Mouse (Mus musculus): ENCODE data around the gene Cobl.

Cobl gene

GRCm38 (mm10) chr11:12315670-12316069 is 149.1 kb downstream of the Cobl start:
- DNase-seq (ENCODE audit: low read depth in 1 of 2, low spot score in 2 of 2), result no peak

GRCm38 (mm10) chr11:12314278-12315043 is 150.3 kb downstream of the Cobl start:
- DNase-seq (ENCODE audit: low read depth in 1 of 2, low spot score in 2 of 2), result no peak

- DNase-seq (ENCODE audit: low read depth in 1 of 2, low spot score in 2 of 2), result no peak
Observed at GRCm38 (mm10) chr11:12311419-12311818, 153.3 kb downstream of the Cobl start.

DNA sequence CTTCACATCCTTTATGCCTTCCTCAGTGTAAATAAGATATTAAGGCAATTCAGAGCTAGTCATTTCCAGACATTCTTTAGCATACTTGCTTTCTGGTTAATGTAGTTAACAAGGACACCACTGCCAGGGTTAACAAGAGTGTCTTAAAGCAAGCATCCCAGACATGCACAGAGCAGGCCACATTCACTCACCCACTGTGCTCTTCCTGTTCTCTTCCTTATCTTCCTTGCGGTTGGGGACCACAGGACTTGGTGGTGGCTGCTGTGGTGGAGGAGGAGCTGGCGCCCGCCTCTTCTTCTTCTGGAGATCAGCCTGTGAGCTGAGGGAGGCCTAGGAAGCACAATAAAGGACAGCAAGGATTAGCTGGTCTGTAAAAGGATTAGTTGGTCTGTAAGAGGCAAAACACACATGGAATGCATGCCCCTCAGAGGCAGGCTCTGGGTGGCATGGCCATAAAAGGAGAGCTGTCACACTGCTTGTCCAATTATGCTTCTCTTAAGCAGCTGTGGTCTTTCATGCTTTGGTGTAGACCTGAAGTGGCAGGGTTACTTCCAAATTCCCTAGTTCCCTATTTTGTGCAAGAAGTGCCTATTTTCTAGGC is 155.2 kb downstream of the Cobl start:
- DNase-seq (ENCODE audit: low read depth in 1 of 2, low spot score in 2 of 2), result no peak

- DNase-seq (ENCODE audit: low read depth in 1 of 2, low spot score in 2 of 2), result no peak
Observed at GRCm38 (mm10) chr11:12304879-12305278, 159.9 kb downstream of the Cobl start.

DNA sequence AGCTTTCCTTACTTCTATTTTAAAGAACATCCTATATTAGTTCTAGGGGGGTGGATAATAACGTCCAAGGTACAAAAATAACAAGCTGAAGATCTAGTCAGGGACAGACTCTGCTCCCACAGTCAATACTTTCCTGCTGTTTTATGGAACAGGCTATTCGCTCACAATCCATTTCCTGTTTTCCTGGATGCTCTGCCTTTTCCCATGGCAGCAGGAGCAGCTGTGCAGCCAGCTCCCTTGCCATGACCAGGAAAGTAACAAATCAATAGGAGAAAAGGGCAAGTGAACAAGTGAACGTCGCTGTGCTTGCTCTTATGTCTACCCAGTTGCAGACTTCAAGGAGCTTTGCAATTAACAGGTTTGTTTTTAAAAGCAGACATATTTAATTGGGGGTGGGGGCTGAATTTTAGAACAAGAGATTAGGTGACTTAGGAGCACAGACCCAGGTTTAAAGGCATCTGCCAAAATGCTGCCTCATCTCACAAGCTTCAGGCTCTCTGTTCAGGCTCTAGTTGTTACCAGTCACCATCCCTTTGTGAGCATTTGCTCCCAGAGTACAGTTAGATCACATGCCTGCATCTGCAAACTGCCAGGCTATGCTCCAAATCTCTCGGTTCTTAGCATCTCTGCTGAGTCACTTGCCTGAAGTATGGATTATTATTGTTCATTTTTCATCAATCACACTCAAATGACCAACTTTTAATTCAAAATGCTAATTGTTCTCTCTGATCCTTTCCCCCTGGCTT is 164.9 kb downstream of the Cobl start:
- no peak for DNase-seq (ENCODE audit: low read depth in 1 of 2, low spot score in 2 of 2)

DNA sequence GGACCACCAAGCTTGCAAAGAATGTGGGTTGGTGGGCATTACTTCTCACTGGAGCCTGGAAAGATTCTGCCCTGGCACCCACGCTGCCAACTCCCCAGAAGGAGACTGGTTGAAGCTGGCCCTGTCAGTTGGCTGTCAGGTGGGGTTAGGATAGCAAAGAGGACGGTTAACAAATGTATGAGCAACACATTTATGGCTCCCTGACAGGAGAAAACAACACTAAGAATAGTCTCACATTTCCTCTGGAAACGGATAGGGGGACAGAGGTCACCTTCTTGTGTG is 173.2 kb downstream of the Cobl start:
- no peak for DNase-seq (ENCODE audit: low read depth in 1 of 2, low spot score in 2 of 2)

GRCm38 (mm10) chr11:12290911-12291653 is 173.7 kb downstream of the Cobl start:
- DNase-seq (ENCODE audit: low read depth in 1 of 2, low spot score in 2 of 2), result no peak

DNA sequence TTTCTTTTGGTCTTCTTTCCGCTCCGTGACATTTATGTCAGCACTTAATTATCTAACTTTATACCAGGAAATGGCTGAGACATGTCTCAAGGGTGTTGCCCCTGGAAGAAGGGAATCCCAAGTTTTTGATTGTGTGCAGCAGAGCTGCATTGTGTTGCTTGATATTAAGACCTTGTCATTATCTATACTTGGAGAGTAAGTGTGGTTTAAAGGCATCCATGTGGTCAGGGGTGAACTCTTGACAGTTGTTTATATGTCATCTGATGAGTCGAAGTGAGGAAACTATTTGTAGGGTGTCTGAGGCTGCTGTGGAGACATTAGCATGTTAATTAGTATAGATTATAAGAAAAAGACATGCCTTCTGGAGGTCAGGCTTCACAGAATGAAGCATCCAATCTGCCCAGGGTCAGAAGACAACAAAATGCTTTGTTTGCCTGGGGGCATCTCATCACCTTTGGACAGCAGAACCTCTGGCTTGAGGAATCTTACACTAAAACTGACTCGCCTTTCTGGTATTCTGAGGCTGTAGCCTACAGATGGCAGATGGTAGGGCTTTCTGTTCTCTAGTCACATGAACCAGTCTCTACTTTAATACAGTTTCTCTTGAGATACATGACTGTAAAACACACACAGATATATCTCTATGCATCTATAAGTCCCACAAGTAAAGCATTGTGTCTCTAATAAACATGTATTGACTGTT is 179.3 kb downstream of the Cobl start:
- DNase-seq (ENCODE audit: low read depth in 1 of 2, low spot score in 2 of 2), result no peak

GRCm38 (mm10) chr11:12280711-12281110 is 184.0 kb downstream of the Cobl start:
- DNase-seq (ENCODE audit: low read depth in 1 of 2, low spot score in 2 of 2), result no peak

DNA sequence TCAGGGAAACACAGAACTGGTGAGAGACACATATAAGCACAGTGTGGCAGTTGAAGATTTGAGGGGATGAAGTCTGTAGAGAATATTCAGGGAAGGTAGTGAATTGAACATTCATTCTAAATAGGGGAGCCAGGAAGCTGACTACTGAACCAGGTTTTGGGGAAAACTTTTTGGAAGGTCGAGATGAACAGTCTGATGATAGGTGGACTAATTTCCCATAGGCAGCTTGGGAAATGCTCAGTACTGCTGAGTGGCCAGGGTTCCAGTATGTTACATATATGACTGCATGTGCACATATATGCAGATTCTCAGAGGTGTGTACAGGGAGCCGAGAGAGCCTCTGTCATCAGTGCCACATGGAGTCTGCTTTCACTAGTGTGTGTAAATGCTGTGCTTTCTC is 190.5 kb downstream of the Cobl start:
- DNase-seq (ENCODE audit: low read depth in 1 of 2, low spot score in 2 of 2), result no peak

DNA sequence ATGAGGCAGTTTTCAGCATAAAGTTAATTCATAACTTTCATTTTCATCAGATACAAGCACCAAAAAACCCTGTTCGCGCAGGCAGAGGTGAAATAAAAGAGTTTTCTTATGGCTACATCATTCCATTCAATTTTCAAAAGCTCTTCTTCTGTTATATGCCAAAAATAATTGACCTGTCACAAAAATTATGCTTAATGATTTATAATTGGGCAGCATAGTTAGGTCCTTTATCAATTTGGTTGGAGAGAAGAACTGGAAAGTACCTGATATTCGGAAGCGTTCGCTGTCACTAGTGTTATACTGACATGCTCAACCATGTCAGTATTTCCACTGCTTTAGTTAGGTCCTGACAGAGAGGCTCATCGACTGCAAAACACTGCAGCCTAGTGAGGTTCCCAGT is 191.0 kb downstream of the Cobl start:
- no peak for DNase-seq (ENCODE audit: low read depth in 1 of 2, low spot score in 2 of 2)

- no peak for DNase-seq (ENCODE audit: low read depth in 1 of 2, low spot score in 2 of 2)
Observed at GRCm38 (mm10) chr11:12258411-12258810, 206.3 kb downstream of the Cobl start.

- DNase-seq (ENCODE audit: low read depth in 1 of 2, low spot score in 2 of 2), result no peak
Observed at GRCm38 (mm10) chr11:12257324-12258118, 207.2 kb downstream of the Cobl start.

DNA sequence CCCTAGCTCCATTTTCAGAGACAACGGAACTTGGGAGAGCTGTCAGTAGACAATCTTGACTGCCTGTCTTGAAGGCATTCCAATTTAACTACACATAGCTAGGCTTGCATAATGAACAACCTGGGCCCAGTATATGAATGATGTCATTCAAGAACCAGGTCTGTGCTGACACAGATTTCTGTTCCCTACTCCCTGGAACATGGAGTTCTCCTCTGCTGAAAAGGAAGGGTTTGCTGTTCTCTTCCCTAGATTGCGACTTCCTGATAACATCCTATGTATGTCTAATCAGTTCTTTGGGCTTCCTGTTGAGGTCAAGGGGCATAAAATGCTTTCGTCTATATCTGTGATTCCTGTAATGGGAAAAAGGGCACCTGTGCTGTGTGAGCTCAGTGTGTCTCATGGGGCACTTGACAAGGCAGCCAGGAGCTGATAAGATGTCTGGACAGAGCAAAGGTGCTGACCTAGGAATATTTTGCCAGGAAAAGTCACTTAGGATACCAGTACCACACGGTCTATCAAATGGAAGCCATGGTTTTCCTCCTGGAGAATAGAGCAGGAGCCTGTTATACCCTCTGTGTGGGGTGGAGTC is 219.3 kb downstream of the Cobl start:
- no peak for DNase-seq (ENCODE audit: low read depth in 1 of 2, low spot score in 2 of 2)

- no peak for DNase-seq (ENCODE audit: low read depth in 1 of 2, low spot score in 2 of 2)
Observed at GRCm38 (mm10) chr11:12236341-12236740, 228.4 kb downstream of the Cobl start.

GRCm38 (mm10) chr11:12234876-12235275 is 229.9 kb downstream of the Cobl start:
- no peak for DNase-seq (ENCODE audit: low read depth in 1 of 2, low spot score in 2 of 2)

DNA sequence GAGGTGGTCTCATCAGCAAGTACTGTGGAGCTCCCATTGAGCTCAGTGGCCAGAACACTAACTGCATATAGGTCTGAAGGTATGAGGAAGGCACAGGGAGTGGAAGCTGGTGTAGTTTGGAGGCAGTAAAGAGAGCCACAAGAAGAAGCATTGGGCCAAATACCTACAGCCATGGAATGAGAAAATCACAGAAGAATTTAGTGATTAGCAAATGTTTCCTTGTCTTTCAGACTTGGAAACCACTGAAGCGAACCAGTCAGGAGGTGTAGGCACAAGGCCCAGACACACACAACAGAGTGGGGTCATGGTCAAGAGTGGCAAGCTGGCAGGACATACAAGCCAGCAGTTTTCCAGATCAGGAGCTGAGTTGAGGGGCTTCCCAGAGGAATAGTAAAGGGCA is 230.6 kb downstream of the Cobl start:
- DNase-seq (ENCODE audit: low read depth in 1 of 2, low spot score in 2 of 2), result no peak

DNA sequence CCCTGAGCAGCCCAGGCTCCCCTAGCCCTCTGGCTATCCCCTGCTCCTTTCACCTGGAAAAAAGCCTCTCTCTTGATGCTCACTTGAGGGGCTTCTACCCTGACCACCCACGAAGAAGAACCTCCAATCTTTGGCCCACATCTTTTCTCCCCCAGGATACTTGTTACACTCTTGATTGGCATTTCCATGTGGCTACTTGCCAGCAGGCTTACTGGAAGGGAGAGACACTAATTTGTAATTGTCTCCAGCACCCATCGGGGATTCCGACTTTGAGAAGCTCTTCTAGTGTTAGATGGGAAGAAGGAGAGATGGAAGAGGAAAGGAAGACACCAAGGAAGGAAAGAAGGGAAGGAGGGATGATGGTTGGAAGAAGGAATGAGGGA is 232.0 kb downstream of the Cobl start:
- DNase-seq (ENCODE audit: low read depth in 1 of 2, low spot score in 2 of 2), result no peak
